Mouse (Mus musculus): ENCODE results near the gene Nmt1.

Nmt1 gene

DNA sequence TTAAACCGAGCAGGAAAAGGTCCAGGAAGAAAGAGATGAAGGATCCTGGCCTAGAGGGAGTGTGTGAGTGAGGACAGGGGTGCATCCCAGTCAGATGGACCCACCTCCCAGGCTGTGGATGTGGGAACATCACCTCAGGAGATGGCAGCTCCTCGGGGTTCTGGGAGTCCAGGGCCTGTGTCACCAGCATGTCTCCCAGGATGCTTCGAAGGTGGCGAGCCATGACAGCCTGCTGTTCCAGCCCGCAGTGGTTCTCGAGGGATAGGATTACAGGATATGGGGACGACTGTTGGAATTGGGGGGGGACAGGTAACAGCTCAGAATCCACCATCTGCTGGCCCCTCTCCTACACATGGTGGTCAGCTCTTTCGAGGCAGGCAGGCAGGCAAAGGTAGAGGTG is 48.6 kb downstream of the Nmt1 start:
- in situ Hi-C loops (cut with MboI) = no loop called here

DNA sequence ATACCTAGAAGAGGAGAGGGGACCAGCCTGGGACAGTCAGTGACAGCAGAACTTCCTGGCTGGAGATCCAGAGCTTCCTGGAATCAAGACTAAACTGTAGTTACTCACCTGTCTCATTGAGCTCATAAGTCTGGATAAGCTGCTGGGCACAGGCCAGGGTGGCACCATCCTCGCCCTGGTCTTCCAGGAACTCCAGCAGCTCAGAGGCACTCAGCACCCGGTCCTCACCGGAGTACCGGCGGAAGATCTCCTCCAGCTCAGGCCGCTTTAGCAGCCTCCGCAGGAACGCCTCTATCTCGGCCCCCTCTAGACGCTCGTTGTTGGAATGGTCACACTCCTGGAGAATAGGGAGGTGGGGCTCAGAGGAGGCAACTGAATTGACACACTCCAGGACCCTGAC is 50.1 kb downstream of the Nmt1 start:
- in situ Hi-C loops (cut with MboI) = no loop called here

DNA sequence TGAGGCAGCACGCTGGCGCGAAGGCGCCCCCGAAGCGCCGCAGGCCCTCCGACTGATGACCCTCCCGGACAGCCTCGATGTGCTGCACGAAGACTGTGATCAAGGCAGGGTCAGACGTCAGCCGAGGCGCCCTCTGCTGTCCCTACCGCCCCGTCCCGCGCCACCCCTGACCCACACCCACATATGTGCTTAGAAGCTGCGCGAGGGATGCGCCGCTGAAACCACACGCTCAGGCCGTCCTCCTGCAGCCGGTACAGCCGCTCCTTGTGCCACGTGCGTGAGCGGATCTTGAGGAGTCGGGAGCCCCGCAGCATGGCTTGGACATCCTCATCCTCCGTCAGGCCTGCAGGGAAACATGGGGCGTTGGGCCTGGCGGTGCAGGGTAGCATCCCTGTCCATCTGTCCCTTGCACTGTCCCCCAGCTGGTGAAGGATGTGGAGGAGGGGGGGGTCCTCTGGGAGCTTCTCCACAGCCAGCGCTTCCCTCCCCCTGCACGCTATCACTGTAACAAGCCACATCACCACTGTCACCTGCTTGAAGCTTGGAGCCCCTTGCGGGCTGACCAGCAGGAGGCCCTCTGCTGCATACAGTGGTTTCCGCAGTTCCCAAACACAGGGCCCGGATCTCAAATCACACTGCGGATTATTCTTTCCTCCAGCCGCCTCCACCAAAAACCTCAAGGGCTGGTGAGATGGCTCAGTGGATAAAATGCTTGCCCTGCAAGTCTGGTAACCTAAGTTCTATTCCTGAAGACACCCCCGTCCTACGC is 52.5 kb downstream of the Nmt1 start:
- in situ Hi-C loops (cut with MboI) = no loop called here

DNA sequence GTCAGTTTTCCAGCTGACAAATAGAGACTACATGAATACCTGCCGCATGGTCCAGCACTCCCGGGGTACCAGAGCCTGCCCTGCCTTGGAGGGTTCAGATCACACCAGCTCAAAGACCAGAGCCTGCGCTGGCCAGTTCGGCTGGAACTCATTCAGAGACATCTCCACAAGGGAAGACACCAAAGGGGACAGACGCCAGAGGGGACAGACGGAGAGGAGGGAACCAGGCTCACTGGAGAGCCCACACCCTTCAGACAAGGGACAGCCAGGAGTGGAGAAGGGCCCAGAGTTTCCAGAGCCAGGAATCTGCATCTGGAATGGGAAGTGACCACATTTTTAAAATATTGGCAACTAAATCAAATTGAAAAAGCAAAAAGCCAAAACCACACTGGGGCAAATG is 53.6 kb downstream of the Nmt1 start:
- in situ Hi-C loops (cut with MboI) = no loop called here

DNA sequence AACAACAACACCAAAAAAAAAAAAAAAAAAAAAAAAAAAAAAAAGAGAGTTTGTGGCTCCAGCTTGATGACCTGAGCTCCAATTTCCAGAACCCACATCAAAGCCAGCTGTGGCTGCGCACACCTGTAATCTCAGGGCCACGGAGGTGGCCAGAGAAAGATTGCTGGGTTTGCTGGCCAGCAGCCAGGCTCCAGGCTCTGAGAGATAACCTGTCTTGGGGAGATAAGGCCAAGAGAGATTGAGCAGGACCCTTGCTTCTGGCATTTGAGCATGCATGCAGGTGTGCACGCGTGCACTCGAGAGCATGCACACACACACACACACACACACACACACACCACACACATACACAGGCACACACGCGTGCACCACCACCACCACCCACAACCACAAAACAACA is 65.3 kb downstream of the Nmt1 start:
- in situ Hi-C loops (cut with MboI) = no loop called here

DNA sequence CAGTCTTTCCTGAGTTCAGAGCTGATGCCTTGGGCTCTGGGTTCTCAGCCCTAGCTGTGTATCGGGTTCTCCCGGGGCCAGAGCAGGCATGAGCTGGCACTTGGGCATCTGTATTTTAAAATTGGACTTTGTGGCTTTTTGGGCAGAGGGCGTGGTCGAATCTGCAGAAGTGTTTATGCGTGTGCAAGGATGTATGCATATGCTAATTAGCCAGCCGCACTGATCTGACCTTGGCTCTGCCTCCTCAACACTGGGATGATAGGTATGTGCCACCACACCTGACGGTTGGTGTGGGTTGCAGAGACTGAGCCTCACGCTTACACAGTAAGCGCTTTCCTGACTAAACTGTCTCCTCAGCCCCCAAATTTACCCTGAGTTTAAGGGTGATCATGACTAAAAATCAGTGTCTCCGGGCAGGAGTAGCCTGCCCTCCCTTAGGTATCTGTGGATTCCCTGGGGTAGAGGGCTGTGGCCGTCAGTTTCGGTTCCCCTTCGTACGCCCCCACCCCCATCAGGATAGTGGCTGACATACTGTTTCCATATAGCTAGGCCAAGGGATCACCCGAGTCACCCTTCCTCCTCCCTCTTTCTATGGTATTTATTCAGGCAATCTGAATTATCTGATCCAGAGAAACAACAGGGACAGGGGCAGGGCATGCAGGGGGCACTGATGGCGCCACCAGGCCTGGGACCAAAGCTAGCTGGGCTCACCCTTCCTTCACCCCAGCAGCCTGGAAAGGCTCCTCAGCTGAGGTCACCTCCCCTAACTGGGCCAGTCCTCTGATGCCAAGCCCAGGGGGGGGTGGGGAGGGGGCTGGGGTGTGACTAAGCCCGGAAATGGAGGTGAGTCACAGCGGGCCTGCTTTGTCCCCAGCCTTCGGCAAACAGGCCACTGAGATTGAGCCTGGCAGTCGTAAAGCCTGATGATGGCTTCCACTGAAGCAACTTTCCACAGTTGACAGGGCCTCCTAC is 66.2 kb downstream of the Nmt1 start:
- in situ Hi-C loops (cut with MboI) = no loop called here

DNA sequence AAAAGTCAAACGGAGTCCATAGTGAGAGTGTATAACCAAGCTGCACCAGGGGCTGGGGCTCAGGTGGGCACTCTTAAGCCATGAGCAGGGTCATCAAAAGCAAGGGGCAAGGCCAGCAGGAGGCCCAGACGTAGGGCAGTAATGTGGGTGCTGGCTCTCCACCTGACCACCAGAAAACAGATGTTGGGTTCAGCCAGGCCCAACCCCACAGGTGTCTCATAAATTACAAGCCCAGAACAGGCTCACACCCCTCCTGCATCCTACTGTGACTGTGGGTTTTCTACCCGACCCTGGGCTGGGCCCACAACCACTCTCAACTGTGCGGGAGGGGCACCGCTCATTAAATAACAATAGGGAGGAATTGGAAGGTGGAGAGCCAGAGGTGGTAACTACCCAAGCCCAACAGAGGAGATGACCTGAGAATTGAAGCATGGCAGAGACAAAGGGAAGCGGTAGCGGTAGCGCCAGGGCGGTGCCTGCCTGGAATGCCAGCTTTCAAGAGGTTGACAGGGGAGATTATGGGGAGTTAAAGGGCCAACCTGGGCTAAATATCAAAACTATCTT is 67.2 kb downstream of the Nmt1 start:
- in situ Hi-C loops (cut with MboI) = no loop called here

DNA sequence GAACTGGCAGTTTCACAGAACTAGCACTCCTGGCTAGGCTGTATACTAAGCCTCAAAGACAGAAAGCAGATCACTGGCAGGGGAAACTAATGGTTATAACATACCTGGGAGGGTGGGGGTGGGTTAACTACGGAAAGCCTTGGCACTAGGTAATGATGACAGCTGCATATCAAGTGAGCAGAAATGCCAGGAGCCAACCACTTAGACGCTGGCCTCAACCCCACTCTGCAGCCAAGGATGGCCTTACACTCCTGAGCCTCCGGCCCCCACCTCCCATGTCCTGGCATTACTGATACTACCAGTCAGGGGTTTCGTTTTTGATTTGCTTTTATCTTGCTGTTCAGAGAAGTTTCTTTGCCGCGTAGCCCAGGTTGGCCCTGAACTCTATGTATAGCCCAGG is 67.8 kb downstream of the Nmt1 start:
- in situ Hi-C loops (cut with MboI) = no loop called here

DNA sequence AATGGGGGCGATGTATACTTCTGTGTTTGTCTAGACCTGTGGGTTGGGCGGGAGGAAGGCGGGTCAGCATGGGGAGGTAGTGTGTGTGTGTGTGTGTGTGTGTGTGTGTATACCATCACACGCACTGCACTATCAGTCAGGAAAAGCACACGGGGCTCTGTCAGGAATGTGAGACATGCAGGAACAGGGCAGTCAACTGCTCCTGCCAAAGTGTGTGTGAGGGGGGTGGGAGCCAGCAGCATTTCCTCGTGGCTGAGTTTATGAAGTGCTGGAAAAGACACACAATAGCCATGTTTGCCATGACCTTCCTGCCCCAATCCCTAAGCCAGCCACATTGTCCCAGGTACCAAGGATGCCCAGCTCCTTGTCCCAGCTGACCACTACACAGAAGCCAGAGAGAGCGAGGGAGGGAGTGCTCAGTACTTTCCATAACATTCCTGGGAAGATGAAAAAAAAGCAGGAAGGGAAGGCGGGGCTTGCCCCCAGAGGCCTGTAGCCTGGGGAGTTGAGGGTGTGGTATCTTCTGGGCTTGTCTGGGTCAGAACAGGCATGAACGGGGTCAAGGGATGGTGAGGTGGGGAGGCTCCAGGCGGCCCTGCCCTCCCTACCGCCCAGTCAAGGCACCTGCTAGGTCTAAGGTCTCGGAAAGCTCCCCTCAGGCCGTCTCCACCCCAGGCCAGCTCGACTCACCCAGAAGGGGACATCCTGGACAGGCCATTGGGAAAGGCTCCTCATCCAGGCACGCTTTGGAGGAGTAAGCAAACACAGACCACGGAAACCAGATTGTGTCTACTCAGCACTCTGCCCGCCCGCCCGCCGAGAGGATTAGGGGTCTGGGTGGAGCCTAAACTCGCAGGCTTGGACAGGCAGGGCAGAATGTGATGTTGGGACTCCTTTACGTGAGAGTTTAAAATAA is 69.2 kb downstream of the Nmt1 start:
- in situ Hi-C loops (cut with MboI) = no loop called here

DNA sequence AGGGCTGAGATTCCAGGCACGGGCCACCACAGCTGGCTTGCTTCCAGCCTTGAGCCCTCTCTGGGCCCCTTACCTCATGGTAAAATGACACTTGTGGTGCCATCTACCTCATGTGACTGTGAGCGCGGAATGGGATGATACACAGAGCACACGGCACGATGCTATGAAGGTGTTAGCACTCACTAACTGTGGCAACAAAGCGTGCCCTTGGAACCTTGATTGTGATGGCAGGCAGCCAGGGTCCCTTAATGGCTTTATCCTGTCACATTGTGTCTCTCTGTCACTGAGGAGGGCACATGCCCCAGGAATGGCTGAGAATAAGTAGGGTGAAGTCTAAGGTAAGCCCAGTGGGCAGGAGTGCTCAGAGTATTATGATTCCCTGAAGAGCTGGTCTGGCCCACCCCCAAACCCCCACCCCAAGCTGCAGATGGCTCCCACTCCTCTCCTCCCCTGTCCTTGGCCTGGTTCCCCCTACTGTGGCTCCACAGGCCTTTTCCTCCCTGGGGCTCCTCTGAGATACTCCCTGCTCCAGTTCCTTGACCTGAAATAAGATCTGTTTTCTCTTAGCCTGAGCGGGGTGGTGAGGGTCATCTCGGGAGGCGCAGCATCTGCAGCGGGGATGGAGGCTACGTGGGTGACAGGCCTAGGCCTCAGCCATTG is 70.7 kb downstream of the Nmt1 start:
- in situ Hi-C loops (cut with MboI) = no loop called here

DNA sequence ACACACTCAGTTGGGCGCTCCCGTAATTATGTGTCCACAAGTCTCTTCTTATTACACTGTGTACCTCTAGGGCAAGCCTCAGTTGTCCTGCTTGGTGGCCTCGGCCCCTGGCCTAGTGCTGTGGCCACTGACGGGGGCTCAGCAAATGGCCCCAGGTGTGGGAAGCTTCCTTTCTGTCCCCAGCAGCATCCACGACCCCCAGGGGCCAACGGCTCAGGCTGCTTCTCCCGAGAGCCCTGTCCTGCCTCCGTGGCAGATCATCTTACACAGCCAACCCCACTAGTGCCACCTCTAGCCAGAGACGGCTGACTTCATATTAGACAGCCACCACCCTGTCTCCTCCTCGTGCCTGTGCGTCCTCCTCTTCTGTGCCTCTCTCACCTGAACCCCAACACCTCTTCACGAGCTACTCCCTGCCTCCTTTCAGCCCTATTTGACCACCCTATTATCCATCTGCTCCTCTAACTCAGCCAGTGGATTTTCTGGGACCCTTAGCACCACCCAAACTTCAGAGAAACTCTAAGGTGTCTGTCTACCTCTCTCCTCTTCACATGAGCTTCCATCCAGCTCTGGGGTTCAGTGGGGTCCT is 71.5 kb downstream of the Nmt1 start:
- in situ Hi-C loops (cut with MboI) = no loop called here

DNA sequence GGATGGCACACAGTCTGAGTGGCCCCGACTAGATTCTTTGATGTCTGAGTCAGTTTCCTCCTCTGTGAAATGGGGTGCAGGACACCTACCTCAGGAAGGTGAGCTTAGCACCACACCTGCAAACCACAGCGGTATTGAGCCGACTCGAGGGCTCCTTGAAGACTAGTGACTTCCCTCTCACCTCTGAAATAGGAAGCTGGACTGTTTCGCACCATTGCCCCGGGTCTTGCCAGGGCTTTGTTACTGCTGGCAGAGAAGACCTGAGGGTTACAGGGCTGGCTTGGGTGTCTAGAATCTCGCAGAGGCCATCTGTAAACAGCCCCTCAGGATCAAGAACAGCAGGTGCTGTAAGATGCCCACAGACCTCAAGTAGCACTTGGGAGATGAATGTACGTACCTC is 72.4 kb downstream of the Nmt1 start:
- in situ Hi-C loops (cut with MboI) = loop anchor here (5.0 kb wide), 1 partner anchor 57 kb away; no protein-coding TSS in a partner anchor

DNA sequence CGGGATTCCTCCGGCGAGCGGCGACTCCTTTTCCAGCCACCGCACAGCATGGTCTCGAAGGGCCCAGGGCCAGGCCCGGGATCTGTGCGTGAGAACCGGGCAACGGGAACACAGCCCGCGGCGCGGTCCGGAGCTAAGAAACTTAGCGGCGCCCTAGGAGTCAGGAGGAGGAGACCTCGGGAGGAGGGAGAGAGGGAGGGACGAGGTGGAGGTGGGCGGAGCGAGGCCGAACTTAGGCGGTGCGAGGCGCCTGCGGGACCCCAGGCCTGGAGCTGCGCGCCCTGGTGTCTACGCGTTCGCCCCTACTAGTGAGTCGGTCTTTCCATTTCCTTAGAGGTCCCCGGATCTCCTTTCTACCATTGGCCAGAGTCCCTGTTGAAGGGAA is 73.5 kb downstream of the Nmt1 start, which contains the start of the genes Plcd3 and Acbd4:
Gene Plcd3, minus strand, starts transcription at position 178 of the 385 bp plus-strand sequence.
Gene Acbd4, plus strand, starts transcription at position 202 of the 385 bp plus-strand sequence.
- in situ Hi-C loops (cut with MboI) = loop anchor here (5.0 kb wide), 1 partner anchor 56 kb away; no protein-coding TSS in a partner anchor

DNA sequence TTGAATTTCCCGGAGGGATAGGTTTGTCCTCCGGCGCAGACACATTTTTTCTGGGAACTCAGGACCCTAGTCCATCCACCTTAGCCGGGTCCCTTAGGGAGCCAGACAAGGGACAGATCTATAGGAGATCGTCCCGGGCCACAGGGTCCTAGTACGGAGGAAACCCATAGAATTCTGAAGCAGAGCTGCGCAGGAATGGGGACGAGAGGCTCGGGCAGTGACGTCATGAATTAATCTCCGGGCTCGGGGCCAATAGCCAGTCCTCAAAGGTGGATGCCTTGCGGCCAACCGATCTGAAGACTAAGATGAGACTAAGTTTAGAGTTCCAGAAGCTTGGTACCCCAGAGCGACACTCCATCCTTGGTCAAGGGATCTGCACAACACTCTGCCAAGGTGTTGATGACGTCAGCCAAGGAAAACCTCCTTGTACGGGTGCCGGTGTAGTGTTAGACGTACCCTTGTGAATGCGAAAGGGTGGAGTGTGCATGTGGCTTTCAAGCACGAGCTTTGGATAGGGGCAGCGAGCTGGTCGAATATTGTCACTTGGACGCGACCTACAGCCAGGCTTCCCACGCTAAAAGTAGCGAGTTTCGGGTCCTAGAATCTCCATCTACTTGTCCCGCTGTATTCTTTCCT is 74.0 kb downstream of the Nmt1 start:
- in situ Hi-C loops (cut with MboI) = loop anchor here (5.0 kb wide), 1 partner anchor 55 kb away; no protein-coding TSS in a partner anchor

DNA sequence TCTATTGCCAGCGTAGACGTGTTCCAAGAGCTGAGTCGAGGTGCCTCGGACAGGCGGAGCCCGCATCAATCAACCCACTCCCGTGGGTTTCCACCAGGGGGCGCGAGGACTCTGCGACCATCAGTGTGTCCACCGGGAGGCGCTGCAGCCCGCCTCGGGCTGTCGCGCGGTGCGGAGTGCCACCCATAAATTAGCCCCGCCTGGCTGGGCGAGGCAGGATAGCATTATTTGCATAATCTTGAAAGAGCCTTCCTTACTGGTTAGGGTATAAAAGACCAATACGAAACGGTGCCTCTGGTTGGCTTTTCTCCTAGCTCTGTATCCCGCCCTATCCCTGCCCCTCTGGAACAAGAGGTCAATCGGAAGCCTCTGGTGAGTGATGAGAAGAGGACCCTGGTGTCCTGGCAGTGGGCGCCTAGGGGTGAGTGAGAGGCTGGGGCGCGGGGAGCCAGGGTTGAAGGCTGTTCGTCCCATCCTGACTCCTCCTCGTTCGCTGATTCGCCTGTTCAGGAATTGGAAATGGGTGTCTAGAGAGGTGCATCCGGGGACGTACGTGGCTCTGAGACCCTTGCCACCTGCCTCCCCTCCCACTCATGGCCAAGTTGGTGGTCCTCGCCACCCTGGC is 74.8 kb downstream of the Nmt1 start:
- in situ Hi-C loops (cut with MboI) = loop anchor here (5.0 kb wide), 1 partner anchor 54 kb away; no protein-coding TSS in a partner anchor

DNA sequence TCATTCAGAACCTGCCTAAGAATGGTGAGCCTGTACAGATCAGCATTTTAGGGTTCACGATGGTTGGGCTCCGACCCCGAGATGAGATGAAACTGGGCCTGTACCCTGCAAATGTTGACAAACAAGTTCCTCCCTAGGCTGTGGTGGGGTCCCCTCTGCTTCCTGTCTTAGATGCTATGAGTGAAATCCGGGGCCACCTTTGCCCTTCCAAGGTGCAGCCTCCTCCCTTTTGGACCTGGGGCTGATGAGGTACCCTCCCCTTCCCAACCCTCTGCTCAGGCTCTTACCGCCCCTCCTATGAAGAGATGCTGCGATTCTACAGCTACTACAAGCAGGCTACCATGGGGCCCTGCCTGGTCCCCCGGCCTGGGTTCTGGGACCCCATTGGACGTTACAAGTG is 75.6 kb downstream of the Nmt1 start:
- in situ Hi-C loops (cut with MboI) = loop anchor here (5.0 kb wide), 1 partner anchor 54 kb away; no protein-coding TSS in a partner anchor

DNA sequence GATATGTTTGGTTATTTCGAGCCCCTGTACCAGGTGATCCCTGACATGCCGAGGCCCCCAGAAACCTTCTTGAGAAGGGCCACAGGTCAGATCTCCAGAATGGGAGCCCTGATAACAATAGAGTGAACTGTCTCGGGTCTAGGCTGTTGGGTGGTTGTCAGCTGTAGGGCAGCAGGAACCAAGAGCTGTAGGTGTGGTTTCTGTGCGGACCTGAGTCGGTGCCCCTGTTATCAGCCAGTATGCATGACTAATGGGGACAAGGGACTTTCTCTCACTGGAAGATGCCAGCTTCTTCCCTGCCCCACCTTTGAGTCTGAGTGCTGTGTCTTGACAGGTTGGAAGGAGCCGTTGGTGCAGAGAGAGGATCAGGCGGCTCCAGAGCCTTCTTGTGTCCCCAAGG is 76.5 kb downstream of the Nmt1 start:
- in situ Hi-C loops (cut with MboI) = loop anchor here (5.0 kb wide), 1 partner anchor 53 kb away; no protein-coding TSS in a partner anchor

DNA sequence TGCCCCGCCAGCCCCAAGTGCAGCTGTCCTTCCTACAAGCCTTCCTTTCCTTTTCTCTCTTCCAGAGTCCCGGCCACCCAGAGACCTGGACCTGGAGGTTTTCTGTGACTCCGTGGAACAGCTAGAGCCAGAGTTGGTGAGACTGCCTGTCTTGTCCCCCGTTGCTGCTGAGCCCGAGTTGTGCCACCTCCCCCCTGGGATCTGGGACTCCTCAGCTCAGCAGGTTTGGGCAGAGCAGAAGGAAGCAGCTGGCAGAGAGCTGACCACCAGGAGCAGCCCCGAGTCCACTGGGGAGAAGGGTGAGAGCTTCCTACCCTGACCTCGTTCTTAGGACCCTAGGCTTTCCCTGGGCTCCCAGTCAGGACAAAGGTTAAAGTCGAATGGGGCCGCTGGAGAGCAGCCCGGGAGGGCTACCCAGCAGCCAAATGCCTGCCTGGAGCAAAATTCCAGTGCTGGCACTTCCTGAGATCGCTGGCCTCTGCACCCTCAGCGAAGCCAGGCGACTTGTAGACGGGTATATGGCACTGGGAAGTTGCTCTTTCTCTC is 77.3 kb downstream of the Nmt1 start:
- in situ Hi-C loops (cut with MboI) = no loop called here

DNA sequence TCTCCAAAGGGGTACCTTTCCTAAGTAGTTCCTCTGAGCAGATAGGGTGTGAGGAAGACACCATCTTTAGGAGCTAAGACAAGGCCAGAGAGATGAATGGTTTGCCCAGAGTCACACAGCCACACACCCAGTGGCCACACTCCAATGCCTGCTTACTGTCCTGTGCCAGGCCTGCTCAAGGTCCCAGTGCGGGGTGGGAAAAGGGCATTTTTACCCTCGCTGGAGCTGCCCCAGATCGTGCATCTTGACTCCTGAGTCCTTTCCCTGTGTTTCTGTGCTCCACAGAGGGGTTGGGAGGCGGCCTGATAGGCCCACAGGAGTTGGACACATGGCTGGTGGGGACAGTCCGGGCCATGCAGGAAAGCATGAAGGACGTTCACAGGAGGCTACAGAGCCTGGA is 77.8 kb downstream of the Nmt1 start:
- in situ Hi-C loops (cut with MboI) = no loop called here
